ENCODE assay signal across 10 mouse cellular contexts in genomic region chr19:41832501-41833201, GRCm38 (mm10). TPM values are rescaled to one million over a fixed set of nuclear protein-coding genes. Genes with fewer than 3 reads are reported as not detected.
A peak's percentile ranks its signal among the peaks of the same experiment; 100 is the strongest.
DNase-seq lines count a peak whose midpoint lies in the region; ATAC-seq and TF ChIP-seq lines count a peak whose summit lies in the region.
"Had no signal": no experiment of that assay in that cellular context is flagged by ENCODE, and none has a peak within 500 bp of the region (broad histone marks: within the 10 kb centered on the region; RNA-seq: fewer than 3 reads in every experiment).

No protein-coding gene starts in this region.

- peak overlapping the region; percentile 99; the same call in 1 of the 2 replicates for H3K4me2 ChIP-seq in hindbrain, embryonic 11.5 days (replicated peaks; ENCODE audit: low read depth, low read length)
- H3K4me2 ChIP-seq in hindbrain, embryonic 14.5 days (replicated peaks) = peak overlapping the region; percentile 88
- peak overlapping the region; percentile 95 for H3K4me2 ChIP-seq in midbrain, embryonic 13.5 days (replicated peaks)

- ATAC-seq in hindbrain, embryonic 11.5 days (ENCODE audit: low FRiP score) = no peak
- ATAC-seq in hindbrain, embryonic 14.5 days (ENCODE audit: low FRiP score) = no peak
- no peak for ATAC-seq in midbrain, embryonic 13.5 days

- no peaks in the 10 kb centered on the region for H3K9me3 ChIP-seq in hindbrain, embryonic 11.5 days (ENCODE audit: control insufficient read depth, low read length)
- no peaks in the 10 kb centered on the region for H3K9me3 ChIP-seq in hindbrain, embryonic 10.5 days
- H3K9me3 ChIP-seq in hindbrain, embryonic 14.5 days (ENCODE audit: control insufficient read depth, low read length) = no peaks in the 10 kb centered on the region
- H3K9me3 ChIP-seq in midbrain, embryonic 13.5 days = no peaks in the 10 kb centered on the region
- H3K9me3 ChIP-seq: limb, embryonic 12.5 days had no signal

- H3K27ac ChIP-seq in hindbrain, embryonic 11.5 days (ENCODE audit: low read depth, low read length) = no peak overlapping the region
- H3K27ac ChIP-seq in hindbrain, embryonic 10.5 days = no peak overlapping the region; the same call in 1 of the 2 replicates
- peak overlapping the region; percentile 22; the same call in 1 of the 2 replicates for H3K27ac ChIP-seq in hindbrain, embryonic 14.5 days
- H3K27ac ChIP-seq in midbrain, embryonic 13.5 days = peak overlapping the region; percentile 25
- H3K27ac ChIP-seq: limb, embryonic 12.5 days had no signal

- H3K9ac ChIP-seq in hindbrain, embryonic 11.5 days (ENCODE audit: low read depth, low read length) = no peak overlapping the region
- peak overlapping the region; percentile 85 for H3K9ac ChIP-seq in hindbrain, embryonic 14.5 days
- peak overlapping the region; percentile 90 for H3K9ac ChIP-seq in midbrain, embryonic 13.5 days (replicated peaks)

- no peak for TF ChIP-seq CTCF in brain, embryonic 14.5 days (IDR thresholded peaks at IDR 0.05; ENCODE audit: borderline replicate concordance, extremely low read depth, insufficient read depth, insufficient read length)

- 0 out of 2 replicates have a peak overlapping the region, but pooled peaks have one; percentile 72 for H3K4me3 ChIP-seq in hindbrain, embryonic 11.5 days (ENCODE audit: low read depth, low read length)
- H3K4me3 ChIP-seq in hindbrain, embryonic 10.5 days = no peak overlapping the region
- H3K4me3 ChIP-seq in hindbrain, embryonic 14.5 days (replicated peaks; ENCODE audit: low read length) = peak overlapping the region; percentile 81
- peak overlapping the region; percentile 84 for H3K4me3 ChIP-seq in midbrain, embryonic 13.5 days (replicated peaks)

- H3K27me3 ChIP-seq in hindbrain, embryonic 11.5 days (ENCODE audit: control insufficient read depth, insufficient read depth, low read length) = peaks cover 7% of the 10 kb centered on the region
- H3K27me3 ChIP-seq in hindbrain, embryonic 10.5 days (ENCODE audit: insufficient read depth, poor library complexity, severe bottlenecking) = peaks cover 25% of the 10 kb centered on the region
- no peaks in the 10 kb centered on the region for H3K27me3 ChIP-seq in hindbrain, embryonic 14.5 days (ENCODE audit: control insufficient read depth, insufficient read depth, low read length)
- H3K27me3 ChIP-seq in midbrain, embryonic 13.5 days = peaks cover 8% of the 10 kb centered on the region; the same call in 1 of the 2 replicates

- TF ChIP-seq POLR2A in brain, embryonic 14.5 days (IDR thresholded peaks at IDR 0.05; ENCODE audit: borderline replicate concordance, extremely low read depth, insufficient read depth, insufficient read length, poor library complexity, severe bottlenecking) = no peak

- peaks cover 9% of the 10 kb centered on the region; the same call in 1 of the 2 replicates for H3K4me1 ChIP-seq in hindbrain, embryonic 11.5 days (replicated peaks; ENCODE audit: control insufficient read depth, insufficient read depth, low read length)
- H3K4me1 ChIP-seq in hindbrain, embryonic 10.5 days (replicated peaks) = peaks cover 61% of the 10 kb centered on the region
- H3K4me1 ChIP-seq in hindbrain, embryonic 14.5 days (replicated peaks; ENCODE audit: control insufficient read depth, insufficient read depth, low read length) = peaks cover 40% of the 10 kb centered on the region
- H3K4me1 ChIP-seq in midbrain, embryonic 13.5 days (replicated peaks) = peaks cover 52% of the 10 kb centered on the region

- 70% methylated on average over 13 of the region's 13 CpGs for WGBS in hindbrain, embryonic 11.5 days
- WGBS in hindbrain, embryonic 10.5 days = 75% methylated on average over 13 of the region's 13 CpGs
- WGBS in hindbrain, embryonic 14.5 days = 65% methylated on average over 13 of the region's 13 CpGs
- 66% methylated on average over 13 of the region's 13 CpGs for WGBS in midbrain, embryonic 13.5 days

- DNase-seq in hindbrain, embryonic 11.5 days (ENCODE audit: low spot score) = no peak
- no peak for DNase-seq in hindbrain, embryonic 10.5 days (ENCODE audit: low spot score)
- peak; percentile 78 for DNase-seq in brain, embryonic 14.5 days (ENCODE audit: low read depth)
- DNase-seq in hindbrain, embryonic 14.5 days (ENCODE audit: low spot score) = no peak
- no peak for DNase-seq in spleen, postnatal 4 days (ENCODE audit: low spot score in 2 of 2)
- no peak for DNase-seq in adrenal gland, postnatal 36 days
- no peak for DNase-seq in adrenal gland, adult 8-10 months
- DNase-seq: thymus, postnatal 25 days had no signal

- H3K36me3 ChIP-seq in hindbrain, embryonic 11.5 days (ENCODE audit: control insufficient read depth, insufficient read depth, low read length) = no peaks in the 10 kb centered on the region
- no peaks in the 10 kb centered on the region for H3K36me3 ChIP-seq in hindbrain, embryonic 10.5 days
- H3K36me3 ChIP-seq in hindbrain, embryonic 14.5 days (replicated peaks; ENCODE audit: control insufficient read depth, insufficient read depth) = no peaks in the 10 kb centered on the region
- no peaks in the 10 kb centered on the region for H3K36me3 ChIP-seq in midbrain, embryonic 13.5 days
- H3K36me3 ChIP-seq: limb, embryonic 12.5 days had no signal

RNA-seq across cellular contexts. Expression of gene Frat1, which starts 2.9 kb away (rescaled TPM):
- 11.2 and 14.4 TPM in 2 replicates for polyA plus RNA-seq in hindbrain, embryonic 11.5 days (2014; fragmentation: Nextera tagmentation; extraction: Ambion mirVana)
- 10.8 and 13.4 TPM in 2 replicates for polyA plus RNA-seq in hindbrain, embryonic 10.5 days (2016; fragmentation: Nextera tagmentation; extraction: Ambion mirVana)
- polyA plus RNA-seq in brain, embryonic 14.5 days (2012; rRNA removed) = 12.0 and 14.8 TPM in 2 replicates
- polyA plus RNA-seq in hindbrain, embryonic 14.5 days (2014; fragmentation: Nextera tagmentation; extraction: Ambion mirVana) = 19.1 and 23.4 TPM in 2 replicates
- polyA plus RNA-seq in midbrain, embryonic 13.5 days (2015; fragmentation: Nextera tagmentation; extraction: Ambion mirVana) = 26.2 and 29.0 TPM in 2 replicates
- 1 to 10 TPM; 4.9 to 7.8 TPM for total RNA-seq in adrenal gland, postnatal 36 days (2021)
- total RNA-seq in adrenal gland, adult 8-10 months (2022) = 1 to 10 TPM; 7.5 to 9.2 (median 8.8) TPM

RNA-seq across cellular contexts. Expression of gene Frat2, which starts 15.3 kb away (rescaled TPM):
- 5.0 and 6.8 TPM in 2 replicates for polyA plus RNA-seq in hindbrain, embryonic 11.5 days (2014; fragmentation: Nextera tagmentation; extraction: Ambion mirVana)
- 5.4 and 6.7 TPM in 2 replicates for polyA plus RNA-seq in hindbrain, embryonic 10.5 days (2016; fragmentation: Nextera tagmentation; extraction: Ambion mirVana)
- 14.6 and 16.5 TPM in 2 replicates for polyA plus RNA-seq in brain, embryonic 14.5 days (2012; rRNA removed)
- 5.4 and 5.5 TPM in 2 replicates for polyA plus RNA-seq in hindbrain, embryonic 14.5 days (2014; fragmentation: Nextera tagmentation; extraction: Ambion mirVana)
- polyA plus RNA-seq in midbrain, embryonic 13.5 days (2015; fragmentation: Nextera tagmentation; extraction: Ambion mirVana) = 7.6 and 10.4 TPM in 2 replicates
- 1 to 10 TPM; 2.9 to 3.4 TPM for total RNA-seq in adrenal gland, postnatal 36 days (2021)
- 1 to 10 TPM; 1.8 to 4.4 (median 3.8) TPM for total RNA-seq in adrenal gland, adult 8-10 months (2022)

RNA-seq across cellular contexts. Expression of gene Arhgap19, which starts 30.8 kb away (rescaled TPM):
- 31.5 and 33.3 TPM in 2 replicates for polyA plus RNA-seq in hindbrain, embryonic 11.5 days (2014; fragmentation: Nextera tagmentation; extraction: Ambion mirVana)
- polyA plus RNA-seq in hindbrain, embryonic 10.5 days (2016; fragmentation: Nextera tagmentation; extraction: Ambion mirVana) = 27.9 and 37.9 TPM in 2 replicates
- polyA plus RNA-seq in brain, embryonic 14.5 days (2012; rRNA removed) = 10.4 and 13.3 TPM in 2 replicates
- 6.7 and 6.8 TPM in 2 replicates for polyA plus RNA-seq in hindbrain, embryonic 14.5 days (2014; fragmentation: Nextera tagmentation; extraction: Ambion mirVana)
- 11.0 and 11.6 TPM in 2 replicates for polyA plus RNA-seq in midbrain, embryonic 13.5 days (2015; fragmentation: Nextera tagmentation; extraction: Ambion mirVana)
- total RNA-seq in adrenal gland, postnatal 36 days (2021) = 1 to 10 TPM; 5.0 to 5.8 TPM
- 1 to 10 TPM; 4.5 to 8.6 (median 7.2) TPM for total RNA-seq in adrenal gland, adult 8-10 months (2022)

Comparison
In these comparisons a context has a peak if more than half of its experiments do, and no peak if none do; other contexts are left out.
1. H3K27ac ChIP-seq: peak in hindbrain, embryonic 14.5 days (single experiment) and midbrain, embryonic 13.5 days (single experiment); none in hindbrain, embryonic 11.5 days (single experiment) and hindbrain, embryonic 10.5 days (single experiment).
2. Peak in every context shown above with its lines, with median percentiles within 50 percentile points of each other: H3K4me2 ChIP-seq.